In the genomic region with DNA sequence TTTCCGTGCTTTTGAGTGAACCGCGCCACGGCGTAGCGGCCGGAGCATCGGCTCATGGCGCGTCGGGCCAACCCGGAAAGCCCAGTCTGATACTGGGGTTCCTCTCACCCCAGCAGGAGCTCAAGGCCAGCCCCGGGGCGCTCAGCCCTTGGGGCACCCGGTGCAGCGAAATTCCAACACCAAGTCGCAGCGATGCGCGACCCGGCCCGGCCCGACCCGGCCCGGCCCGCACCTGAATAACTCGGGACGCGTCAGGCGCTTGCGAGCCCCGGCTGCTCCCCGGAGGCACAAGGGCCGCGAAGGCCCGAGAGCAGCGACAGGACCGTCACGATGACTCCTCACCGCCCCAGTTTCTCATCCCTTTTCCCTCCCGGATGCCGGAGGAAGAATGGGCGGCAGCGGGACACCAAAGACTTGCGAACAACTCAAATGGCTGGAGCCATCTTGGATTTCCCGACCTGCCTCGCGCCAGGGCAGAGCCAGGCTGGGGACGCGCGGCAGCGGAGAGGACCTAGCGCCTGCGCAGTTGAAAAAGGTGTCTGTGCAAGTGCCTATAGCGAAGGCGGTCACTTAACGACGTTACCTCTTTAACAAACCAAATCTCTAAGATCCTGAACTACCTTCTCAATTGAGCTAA, we compare ENCODE assay signal across 8 mouse cellular contexts. TPM values are rescaled to one million over a fixed set of nuclear protein-coding genes. Genes with fewer than 3 reads are reported as not detected.
DNase-seq lines count a peak whose midpoint lies in the region; ATAC-seq lines count a peak whose summit lies in the region.

Gene Anapc1, minus strand, starts transcription at position 471 of the 637 bp plus-strand sequence.

- no peaks in the 10 kb centered on the region for H3K9me3 ChIP-seq in intestine, embryonic 14.5 days (ENCODE audit: control insufficient read depth, low read length)

- H3K36me3 ChIP-seq in intestine, embryonic 14.5 days (ENCODE audit: control insufficient read depth, insufficient read depth, low read length): peaks cover 31% of the 10 kb centered on the region

- H3K9ac ChIP-seq in intestine, embryonic 14.5 days (ENCODE audit: low read length): peak within 1 kb of the TSS; percentile 97

- peak; percentile 91 to 96 for DNase-seq in adrenal gland, adult (ENCODE audit: inconsistent age in 2 of 2, low spot score in 1 of 2)
- DNase-seq in embryo, embryonic 10.5 days (ENCODE audit: low spot score): peak; percentile 93
- peak; percentile 82 for DNase-seq in gastrocnemius, postnatal 25 days
- peak; percentile 90 for DNase-seq in intestine, embryonic 14.5 days (ENCODE audit: low spot score)
- DNase-seq in left cerebral cortex, postnatal 14 days (ENCODE audit: low spot score in 2 of 2): peak; percentile 88 to 91
- DNase-seq in mesoderm, embryonic 11.5 days (ENCODE audit: low read depth, low spot score): peak; percentile 94
- DNase-seq in right cerebral cortex, postnatal 36 days (ENCODE audit: low spot score in 2 of 2): peak; percentile 84 to 89
- DNase-seq in yolk sac, embryonic 10.5 days (ENCODE audit: low spot score): peak; percentile 90

- no peaks in the 10 kb centered on the region for H3K27me3 ChIP-seq in intestine, embryonic 14.5 days (replicated peaks; ENCODE audit: control insufficient read depth, insufficient read depth, low read length)

- peak within 1 kb of the TSS; percentile 91 for H3K27ac ChIP-seq in intestine, embryonic 14.5 days (ENCODE audit: low read depth)

- intact Hi-C loops in left cerebral cortex, postnatal 14 days (cut with DNase I): loop anchor here (2.0 kb wide), 1 partner anchor 132 kb away; the partner anchor contains the start of gene Tmem87b

- H3K4me1 ChIP-seq in intestine, embryonic 14.5 days (replicated peaks; ENCODE audit: control insufficient read depth, insufficient read depth, low read length): peaks cover 8% of the 10 kb centered on the region

- under 1% methylated on average over 58 of the region's 58 CpGs for WGBS in intestine, embryonic 14.5 days

- H3K4me2 ChIP-seq in intestine, embryonic 14.5 days (ENCODE audit: low read length): peak within 1 kb of the TSS; percentile 92

- ATAC-seq in intestine, embryonic 14.5 days (replicated peaks; ENCODE audit: low FRiP score, low TSS enrichment, low read depth): peak; percentile 99

- H3K4me3 ChIP-seq in intestine, embryonic 14.5 days (ENCODE audit: low read depth, low read length): peak within 1 kb of the TSS; percentile 96

RNA-seq across cellular contexts. Expression of gene Anapc1, which starts in this region (rescaled TPM):
- total RNA-seq in gastrocnemius, postnatal 25 days (2021): 10 to 100 TPM; 24.8 to 27.4 TPM
- 80.4 and 84.8 TPM in 2 replicates for polyA plus RNA-seq in intestine, embryonic 14.5 days (2014; fragmentation: Nextera tagmentation; extraction: Ambion mirVana)
- 10 to 100 TPM; 62.2 to 64.9 TPM for total RNA-seq in left cerebral cortex, postnatal 14 days (2021)

Comparison
In these comparisons a context has a peak if more than half of its experiments do, and no peak if none do; other contexts are left out.
1. Peak in every context shown above with its lines: DNase-seq, ATAC-seq, H3K4me3 ChIP-seq and H3K27ac ChIP-seq.